Mouse (Mus musculus) heart, adult 2 months (tissue): ENCODE measurements around the gene Hmga2.
"Not testable (repeated sequence)": the region's sequence is repeated elsewhere in the genome, so short reads cannot be mapped to it uniquely, and the experiment has no call there.

Experiments used
- CTCF ChIP-seq: fragments of 200-600 bp; IDR thresholded peaks from 2 replicates; pipeline ENCODE4 v1.8.1; 2022; ENCODE audit warnings: antibody characterized with exemption, mild to moderate bottlenecking, moderate library complexity
- POLR2A ChIP-seq: fragments of 200-500 bp; IDR thresholded peaks from 2 replicates; pipeline ENCODE4 v1.6.1; 2011; ENCODE audit warnings: mild to moderate bottlenecking, low read depth, low read length, control low read depth; ENCODE audit not compliant: insufficient read depth

- not testable (repeated sequence) for TF ChIP-seq CTCF, POLR2A
These were observed 137.8 kb downstream of the Hmga2 start for GRCm38 (mm10) chr10:120338431-120338830.
